Mouse (Mus musculus) lung, postnatal 14 days (tissue): ENCODE measurements around the gene Nxf1.
"Not testable (repeated sequence)": the region's sequence is repeated elsewhere in the genome, so short reads cannot be mapped to it uniquely, and the experiment has no call there.

Experiments used
- DNase-seq: peaks from one replicate; pipeline ENCODE4 v3.0.0; 2021

The Nxf1 gene

DNA sequence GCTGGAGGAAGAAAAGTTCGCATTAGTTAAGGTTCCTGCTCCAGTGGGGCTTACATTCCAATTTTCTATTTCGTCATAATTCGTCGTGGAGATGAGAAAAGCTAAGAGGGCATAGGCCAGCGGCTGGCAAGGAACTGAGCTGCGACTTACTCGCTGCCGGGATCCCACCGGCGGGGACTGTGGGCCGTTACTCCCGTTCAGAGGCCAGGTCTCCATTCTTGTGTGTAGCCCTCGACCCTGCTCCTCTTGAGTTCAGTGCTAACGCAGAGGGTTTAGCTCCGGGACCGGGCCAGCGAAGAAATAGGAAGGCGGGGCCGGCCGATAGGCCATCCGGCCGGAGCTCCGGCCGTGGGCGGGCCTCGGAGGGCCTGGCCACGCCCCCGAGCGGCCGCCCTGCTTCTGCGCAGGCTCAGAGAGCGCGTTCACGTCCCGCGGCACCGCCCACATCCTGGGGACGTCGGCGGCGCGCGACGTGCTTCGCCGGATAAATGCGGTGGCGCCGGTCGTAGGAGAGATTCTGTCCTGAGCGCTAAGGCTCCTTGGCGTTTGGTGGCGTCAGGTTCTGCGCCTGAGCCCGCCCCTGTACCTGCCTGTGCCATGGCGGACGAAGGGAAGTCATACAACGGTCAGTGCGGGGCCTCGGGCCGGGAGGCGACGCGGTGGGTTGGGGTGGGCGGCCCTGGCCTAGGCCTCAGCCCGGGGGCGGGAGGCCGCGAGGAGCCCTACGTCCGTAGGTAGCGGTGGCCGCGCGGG lies at the start of gene Nxf1:
Gene Nxf1 (plus strand): TSS at position 439 of the 753 bp plus-strand sequence.
- DNase-seq = peak; percentile 96

DNA sequence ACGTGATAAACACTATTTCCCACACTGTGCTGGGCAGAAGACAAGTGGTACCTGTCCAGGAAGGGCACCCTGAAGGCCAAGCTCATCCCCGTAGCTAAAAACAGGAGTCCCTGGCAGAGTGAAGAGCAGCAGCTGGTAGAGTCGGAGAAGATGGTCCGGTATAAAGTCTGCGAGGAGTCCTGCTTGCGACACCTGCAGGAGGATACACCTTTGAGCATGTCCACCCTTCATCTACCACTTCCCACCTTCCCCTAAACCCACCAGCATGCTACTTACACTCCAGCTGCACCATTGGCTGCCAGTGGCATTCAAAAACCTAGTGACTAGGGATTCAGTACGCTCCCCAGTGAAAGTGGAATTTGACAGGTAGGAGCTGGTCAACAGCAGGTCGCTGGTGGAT lies 47.9 kb upstream of the Nxf1 start:
- no peak for DNase-seq

DNA sequence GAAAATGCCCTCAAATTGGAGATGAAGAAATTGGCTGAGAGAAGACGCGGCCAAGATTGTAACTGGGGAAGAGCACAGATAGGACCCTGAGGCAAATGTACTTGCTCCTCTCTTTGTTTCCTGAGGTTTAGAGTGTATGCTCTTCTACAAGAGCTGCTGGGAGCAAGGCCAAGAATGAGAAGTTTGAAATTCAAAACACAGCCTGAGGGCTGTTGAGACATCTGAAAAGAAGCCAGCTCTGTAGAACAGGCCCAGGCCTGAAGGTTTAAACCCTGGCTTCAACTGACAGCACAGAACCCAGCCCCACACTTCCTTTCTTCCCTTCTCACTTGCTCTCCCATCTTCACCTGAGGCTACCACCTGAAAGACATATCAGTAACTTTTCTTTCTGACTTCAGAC lies 46.8 kb upstream of the Nxf1 start:
- peak; percentile 56 for DNase-seq

DNA sequence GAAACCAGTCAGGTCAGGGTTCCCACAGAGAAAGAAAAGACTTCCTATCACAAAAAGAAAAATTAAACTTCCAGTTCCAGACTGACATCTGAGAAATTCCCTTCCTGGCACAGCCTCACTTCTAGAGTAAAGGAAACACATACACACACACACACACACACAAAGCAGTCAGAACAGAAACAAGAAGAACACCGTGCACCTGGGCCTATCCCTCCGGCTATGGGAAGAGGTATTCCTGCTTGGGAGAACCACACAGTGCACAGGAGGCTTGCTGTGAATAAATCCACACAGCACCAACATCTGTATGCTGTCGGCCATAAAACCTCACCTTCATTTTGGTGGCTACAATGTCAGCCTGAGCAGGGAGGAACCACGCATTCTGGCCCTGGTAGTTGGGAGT lies 45.4 kb upstream of the Nxf1 start:
- no peak for DNase-seq

DNA sequence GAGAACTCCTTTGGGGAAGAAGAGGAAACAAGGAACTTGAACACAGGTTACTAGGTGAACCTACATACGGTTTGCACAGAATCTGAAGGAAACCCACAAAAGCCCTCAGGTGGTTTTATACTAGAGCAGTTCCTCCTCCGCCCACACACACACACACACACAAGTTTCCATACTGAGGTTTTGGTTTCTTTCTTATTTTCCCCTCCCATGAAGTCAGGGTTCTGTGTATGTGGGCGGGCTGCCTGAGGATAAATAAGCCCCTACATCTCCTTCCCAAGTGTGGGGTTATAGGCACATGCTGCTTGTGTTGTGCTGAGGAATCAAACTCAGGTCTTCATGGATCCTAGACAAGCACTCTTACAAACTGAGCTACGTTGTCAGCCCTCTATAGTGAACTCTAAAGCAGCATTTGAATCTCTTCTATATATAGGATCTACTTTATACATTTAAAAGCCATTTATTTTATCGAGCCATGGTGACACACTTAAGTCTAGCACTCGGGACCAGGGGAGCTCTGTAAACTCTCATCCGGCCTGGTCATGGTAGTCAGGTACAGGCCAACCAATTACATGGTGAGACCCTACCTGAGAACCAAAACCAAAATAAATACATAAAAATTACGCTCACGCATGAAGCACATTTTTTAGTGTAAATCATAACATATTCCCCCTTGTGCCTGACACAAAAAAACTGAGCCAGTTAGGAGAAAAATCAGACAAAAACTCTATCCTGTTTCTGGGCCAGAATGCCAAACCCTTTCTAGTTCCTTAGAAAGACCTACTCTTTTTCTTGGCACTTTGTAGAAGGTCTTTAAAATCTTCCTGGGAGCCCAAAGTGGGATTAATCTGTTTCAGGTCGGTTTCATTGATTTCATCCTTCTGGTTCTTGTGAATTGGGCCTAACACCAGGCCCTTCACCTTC lies 44.7 kb upstream of the Nxf1 start:
- DNase-seq = no peak

DNA sequence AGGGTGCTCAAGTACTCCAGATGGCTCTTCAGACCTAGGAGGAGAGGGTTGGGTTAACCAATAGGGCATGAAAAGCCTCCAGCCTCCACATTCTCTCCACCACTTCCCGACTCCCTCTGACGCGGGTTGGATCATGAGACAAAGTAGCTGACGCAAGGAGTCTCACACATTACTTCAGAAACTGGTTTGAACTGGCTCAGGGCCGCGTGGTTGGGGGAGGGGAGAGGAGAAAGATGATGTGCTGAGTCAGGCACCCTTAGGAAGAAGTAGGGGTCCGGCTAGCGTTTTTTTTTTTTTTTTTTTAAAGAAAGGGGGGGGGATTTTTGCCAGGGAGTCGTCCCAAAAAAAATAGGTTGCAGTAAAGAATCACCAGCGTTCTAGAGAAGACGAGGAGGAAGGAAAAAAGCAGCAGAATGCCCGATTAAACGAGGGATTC lies 44.0 kb upstream of the Nxf1 start:
- peak; percentile 82 for DNase-seq

DNA sequence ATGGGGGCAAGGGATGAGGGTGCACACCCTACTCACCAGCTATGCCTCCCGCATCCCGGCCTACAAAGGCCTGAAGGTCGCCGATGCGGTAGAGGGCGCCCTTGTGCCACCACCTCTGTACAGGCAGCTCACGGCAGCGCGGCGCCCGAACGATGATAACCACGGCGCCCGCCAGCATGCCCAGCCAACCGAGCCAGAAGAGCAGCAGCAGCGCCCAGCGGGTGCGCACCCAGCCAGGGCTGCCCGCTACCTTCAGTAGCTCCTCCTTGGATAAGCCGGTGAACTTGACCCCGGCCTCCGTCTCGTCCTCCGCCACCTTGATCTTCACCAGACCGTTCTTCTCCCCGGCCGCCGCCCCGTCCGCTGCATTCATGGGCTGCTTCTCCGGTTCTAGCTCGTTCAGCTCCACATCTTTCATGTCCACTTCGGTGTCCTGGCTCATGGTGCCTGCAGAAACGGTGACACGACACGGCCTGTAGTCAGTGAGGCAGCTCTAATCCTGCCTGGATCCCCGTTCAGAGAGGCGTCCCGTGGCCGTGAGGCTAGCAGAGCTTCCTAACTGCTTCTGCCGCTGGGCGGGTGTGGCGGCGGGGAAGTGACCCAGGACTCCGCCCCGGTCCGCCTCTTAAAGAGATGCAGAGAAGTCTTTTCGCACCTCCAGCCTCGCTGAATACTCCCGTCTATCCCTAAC lies 43.4 kb upstream of the Nxf1 start:
- peak; percentile 95 for DNase-seq

DNA sequence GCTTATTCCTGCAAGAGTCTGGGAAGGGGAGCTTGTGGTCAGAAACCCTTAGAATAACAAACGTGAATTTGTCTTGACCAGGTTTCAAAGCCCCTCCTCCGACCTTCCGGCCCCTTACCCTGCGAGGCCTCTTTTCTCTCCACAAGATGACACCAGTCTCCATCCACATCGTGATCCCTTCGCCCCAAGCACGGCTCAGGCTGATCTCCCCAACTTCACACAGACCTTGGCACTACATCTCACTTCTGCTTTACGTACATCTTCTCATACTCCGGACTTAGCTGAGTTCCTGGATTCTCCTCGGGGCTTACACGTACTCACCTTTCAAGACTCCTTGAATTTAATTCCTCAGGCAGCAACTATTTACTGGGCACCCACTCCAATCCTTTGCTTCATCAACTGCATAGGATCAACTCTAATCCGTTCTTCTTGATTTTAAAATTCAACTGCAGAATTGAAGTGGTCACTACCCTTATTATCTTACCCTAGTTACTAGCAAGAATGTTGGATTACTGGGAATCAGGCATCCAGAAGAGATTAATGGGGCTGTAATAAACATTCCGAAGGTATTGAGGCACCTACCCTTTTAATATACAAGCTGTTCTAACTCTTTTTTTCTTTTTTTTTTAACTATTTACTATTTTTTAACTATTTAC lies 42.7 kb upstream of the Nxf1 start:
- no peak for DNase-seq

DNA sequence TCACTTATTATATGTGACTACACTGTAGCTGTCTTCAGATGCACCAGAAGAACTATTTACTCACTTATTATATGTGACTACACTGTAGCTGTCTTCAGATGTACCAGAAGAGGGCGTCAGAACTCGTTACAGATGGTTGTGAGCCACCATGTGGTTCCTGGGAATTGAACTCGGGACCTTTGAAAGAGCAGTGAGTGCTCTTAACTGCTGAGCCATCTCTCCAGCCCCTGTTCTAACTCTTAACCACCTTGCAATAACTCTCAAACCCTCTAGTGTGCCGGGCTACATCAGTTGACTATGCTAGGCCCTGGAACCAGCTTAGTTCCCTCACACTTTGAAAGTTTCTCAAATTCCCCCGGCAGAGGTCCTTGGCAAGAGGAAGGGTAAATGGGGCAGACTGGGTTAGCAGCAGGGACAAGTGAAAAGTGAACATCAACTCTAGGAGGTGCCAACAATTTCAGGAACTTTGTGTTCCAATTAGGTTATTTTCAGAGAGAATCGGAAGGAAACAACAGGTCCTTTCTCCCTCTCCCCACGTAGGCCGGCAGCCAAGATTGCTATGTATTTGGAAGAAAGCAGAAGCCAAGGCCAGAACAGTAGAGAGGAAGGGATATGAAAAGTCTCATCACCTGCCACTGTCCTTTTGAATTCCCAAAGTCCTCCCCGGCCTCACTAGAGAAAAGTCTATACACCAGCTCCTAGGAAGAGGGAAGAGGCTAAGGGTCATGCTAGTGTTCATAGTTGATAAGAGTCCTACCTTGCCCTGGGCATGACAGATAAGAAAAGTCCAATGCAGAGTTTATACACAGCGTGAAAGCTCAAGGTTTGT lies 42.0 kb upstream of the Nxf1 start:
- DNase-seq = peak; percentile 29

DNA sequence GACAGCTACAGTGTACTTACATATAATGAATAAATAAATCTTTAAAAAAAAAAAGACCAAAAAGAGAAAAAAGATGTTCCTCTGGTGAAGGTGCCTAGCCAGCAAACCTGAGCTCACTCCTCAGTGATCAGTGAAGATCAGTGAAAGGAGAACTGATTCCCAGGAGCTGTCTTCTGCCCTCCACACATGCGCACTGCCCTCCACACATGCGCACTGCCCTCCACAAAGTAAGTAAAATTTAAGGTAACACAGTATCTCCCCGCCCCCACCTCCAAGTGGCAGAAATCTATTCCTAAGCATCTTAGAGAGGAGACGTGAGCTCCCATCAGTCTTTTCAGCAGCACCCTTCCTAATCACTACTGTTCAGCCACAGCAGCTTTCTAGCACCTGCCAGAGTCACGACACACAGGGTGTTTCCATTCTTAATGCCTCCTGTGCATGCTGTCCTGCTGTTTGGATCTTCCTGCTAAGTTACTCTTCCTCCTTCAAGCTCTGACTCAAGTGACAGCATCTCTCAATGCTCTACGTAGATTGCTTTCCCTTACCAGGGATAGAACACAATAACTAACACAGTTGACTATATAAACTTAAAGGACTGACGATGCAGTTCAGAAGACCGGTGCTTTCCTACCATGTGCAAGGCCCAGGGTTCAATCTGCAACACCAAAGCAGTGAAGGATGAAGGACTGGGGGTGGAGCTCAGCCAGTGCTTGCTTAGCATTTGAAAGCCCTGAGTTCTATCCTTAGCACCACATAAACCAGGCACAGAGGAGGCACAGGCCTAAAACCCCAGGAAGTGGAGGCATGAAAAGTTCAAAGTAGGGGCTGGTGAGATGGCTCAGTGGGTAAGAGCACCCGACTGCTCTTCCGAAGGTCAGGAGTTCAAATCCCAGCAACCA lies 40.8 kb upstream of the Nxf1 start:
- no peak for DNase-seq

DNA sequence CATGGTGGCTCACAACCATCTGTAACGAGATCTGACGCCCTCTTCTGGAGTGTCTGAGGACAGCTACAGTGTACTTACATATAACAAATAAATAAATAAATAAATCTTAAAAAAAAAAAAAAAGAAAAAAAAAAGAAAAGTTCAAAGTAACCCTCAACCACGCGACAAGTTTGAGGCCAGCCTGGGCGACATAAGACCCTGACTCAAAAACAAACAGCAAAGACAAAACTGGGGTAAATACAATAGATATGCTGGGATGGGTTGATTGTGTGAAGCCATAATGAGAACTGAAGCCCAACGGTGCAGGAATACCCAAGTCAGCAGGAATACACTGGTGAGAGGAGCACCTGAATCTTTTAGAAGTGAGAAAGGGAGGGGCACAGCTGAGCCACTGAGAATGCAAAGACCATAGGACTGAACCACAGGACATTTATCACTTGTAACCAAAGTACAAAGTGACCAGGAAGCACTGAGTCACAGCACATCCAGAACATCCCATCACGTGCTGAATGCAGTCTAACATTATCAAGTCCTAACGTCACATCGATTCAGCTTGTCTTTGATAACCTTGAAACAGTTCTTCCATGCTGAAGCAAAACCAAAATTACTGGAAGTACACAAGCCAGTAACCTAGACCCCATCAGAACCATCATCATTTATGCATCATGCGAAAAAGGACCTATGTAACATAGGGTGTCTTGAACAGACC lies 40.0 kb upstream of the Nxf1 start:
- DNase-seq = no peak

DNA sequence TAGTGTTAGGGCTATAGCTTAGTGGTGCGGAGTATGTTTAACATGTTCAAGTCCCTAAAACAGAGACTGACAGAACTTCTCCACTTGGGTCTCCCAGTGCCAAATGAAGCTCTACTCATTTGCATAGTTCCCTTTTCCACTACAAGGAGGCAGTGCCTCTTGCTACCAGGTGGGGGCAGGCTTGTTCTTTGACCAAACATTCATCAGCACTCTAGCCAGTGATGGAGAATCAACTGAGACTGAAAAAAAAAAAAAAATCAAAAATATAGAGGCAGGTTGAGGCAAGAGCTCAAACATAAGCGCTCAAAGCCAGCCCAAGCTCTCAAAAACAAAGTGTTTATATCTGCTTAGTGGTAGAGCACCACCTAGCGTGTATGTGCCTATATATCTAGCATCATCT lies 38.5 kb upstream of the Nxf1 start:
- peak; percentile 68 for DNase-seq

DNA sequence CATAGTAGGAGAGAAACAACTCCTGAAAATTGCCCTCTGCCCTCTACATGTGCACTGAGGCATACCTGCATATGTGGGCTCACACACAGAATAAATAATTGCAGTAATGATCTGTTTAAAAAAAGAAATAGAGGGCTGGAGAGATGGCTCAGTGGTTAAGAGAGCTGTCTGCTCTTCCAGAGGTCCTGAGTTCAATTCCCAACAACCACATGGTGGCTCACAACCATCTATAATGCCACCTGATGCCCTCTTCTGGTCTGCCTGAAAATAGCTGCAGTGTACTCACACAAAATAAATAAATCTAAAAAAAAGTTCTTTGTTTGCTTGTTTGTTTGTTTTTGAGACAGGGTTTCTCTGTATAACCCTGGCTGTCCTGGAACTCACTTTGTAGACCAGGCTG lies 37.8 kb upstream of the Nxf1 start:
- DNase-seq = not testable (repeated sequence)

DNA sequence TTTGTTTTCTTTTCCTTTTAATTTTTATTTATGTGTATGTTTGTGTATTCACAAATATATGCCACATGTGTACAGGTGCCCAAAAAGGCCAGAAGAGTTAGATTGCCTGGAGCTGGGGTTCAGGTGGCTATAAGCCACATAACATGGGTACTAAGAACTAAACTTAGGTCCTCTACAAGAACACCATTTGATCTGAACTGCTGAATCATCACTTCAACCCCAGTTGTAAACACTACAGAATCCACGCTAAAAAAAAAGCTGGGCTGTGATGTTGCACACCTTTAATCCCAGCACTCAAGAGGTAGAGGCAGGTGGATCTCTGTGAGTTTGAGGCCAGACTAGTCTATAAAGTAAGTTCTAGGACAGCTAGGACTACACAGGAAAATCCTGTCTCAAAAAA lies 35.5 kb upstream of the Nxf1 start:
- DNase-seq = no peak

DNA sequence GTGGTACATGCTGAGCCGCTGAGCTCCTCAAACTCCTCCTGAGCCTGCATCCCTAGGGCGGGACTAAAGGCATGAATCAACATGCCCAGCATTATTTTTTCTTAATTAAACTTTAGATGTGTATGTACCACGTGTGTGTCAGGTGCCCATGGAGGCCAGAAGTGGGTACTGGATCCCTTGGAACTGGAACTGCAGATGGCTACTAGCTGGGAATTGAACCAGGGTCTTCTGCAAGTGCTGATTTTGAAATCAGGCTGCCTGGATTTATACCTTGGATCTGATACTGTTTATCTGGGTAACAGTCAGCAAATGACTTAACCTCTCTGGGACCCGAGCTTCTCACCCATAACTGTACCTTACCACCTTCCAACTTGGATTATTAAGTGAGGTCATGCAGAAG lies 34.9 kb upstream of the Nxf1 start:
- no peak for DNase-seq

DNA sequence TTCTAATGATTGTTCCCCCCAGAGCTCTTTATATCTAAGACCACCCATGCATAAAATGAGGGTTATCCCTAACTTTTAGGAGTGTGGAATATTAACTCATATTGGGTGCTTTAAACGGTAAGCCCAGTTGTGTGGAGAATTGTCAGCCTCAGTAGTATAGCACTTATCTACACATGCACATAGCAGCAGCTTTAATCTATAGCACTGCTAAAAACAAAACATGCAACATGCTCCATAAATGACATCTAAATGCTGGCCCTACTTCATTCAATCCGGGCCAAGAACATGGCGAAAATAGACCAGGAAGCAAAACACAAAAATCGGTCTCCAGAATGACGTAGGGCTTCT lies 34.3 kb upstream of the Nxf1 start:
- no peak for DNase-seq

DNA sequence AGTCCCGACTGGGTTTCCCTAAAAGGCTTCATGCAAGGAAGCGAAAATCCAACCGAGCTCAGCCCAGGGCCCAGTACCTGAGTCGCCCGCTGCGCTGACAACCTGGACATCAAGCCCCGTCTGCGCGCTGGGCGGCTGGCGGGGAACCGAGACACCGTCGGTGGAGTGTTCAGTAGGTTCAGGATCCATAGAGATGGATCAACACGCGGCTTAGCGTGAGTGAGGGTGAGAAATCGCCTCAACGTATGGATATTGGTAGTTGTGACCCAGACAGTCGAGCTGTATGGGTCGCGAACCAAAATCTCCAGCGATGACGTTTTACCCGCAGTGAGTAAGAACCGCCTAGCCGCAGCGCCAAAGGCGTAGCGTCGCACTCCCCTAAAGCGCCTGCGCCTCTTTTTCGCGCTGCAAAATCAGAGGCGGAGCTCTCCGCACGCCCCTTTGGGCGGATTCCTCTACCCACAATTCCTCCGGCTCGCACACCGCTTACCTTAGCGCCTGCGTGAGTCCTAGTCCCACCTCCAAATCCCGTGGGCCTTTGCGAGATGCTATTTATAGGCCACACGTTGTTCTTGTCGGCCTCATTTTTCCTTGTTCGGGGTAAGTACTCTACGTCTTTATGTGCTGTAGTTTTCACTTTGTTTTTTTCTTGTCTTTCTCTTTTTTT lies 33.8 kb upstream of the Nxf1 start, which contains the start of gene Slc3a2:
Gene Slc3a2 (minus strand): TSS at position 463 of the 667 bp plus-strand sequence.
- DNase-seq = peak; percentile 94

DNA sequence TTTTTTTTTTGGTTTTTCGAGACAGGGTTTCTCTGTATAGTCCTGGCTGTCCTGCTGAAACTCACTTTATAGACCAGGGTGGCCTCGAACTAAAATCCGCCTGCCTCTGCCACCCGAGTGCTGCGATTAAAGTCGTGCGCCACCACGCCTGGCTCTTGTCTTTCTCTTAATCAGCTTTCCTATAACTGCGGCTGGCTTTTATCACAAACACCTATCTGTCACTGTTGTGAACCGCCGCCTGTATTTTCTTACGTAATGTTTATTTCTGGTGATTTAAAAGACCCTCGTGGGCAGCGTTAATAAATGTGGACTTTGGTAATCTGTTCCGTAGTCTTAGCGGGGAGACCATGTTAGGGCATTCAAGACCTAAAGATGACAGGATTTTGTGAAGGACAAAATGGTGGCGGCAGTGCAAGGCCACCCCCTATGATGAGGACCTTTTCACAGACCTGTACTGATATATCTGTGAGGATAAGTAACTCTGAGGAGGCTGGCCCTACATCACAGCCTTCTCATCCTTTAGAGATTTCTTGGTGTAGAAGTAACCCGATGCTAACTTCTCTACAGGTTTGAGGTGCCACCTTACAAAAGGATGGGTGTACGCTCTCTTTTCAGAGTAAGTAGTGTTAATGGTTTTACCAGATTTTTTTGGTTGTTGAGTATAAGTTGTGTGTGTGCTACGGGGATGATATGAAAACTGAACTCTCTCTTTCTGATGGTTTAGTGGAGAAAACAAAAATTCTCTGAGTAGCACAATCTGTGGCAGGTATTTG lies 33.1 kb upstream of the Nxf1 start:
- DNase-seq = no peak

DNA sequence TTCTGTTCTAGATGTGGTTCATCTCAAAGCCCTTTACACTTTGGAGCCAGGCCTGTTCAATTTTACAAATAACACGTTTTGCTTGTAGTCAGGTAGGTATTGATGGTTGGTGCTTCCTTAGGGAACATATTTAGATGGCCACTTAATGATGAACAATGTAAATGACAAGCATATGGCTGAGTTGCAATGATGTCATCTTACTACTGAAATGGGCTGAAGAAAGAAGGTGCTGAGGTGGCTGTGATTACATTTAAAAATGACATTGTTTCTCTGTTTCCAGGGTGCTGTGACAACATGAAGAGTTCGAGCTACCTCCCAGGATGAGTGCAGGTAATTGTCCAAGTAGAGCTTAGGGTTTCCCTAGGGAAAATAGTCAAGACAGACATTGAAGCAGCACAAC lies 32.5 kb upstream of the Nxf1 start:
- no peak for DNase-seq
